Mouse (Mus musculus): Measurements from ENCODE around the gene Sypl. TPM values are rescaled to one million over a fixed set of nuclear protein-coding genes. Genes with fewer than 3 reads are reported as not detected.

Gene Sypl
- polyA plus RNA-seq, 1 experiment from 2014 or later, result 179 TPM

- DNase-seq (ENCODE audit: low spot score) (no peak), ATAC-seq (replicated peaks; ENCODE audit: low FRiP score, low read depth) (no peak)
- Histone ChIP-seq H3K9me3 (replicated peaks; ENCODE audit: low read length) (no peaks in the 10 kb centered on the region), H3K27ac (no peak overlapping the region), H3K4me3 (replicated peaks; ENCODE audit: low read depth, low read length) (no peak overlapping the region), H3K4me1 (replicated peaks; ENCODE audit: insufficient read depth, low read length) (no peaks in the 10 kb centered on the region), H3K9ac (ENCODE audit: low read depth, low read length) (no peak overlapping the region), H3K4me2 (ENCODE audit: low read length) (no peak overlapping the region), H3K27me3 (ENCODE audit: insufficient read depth, low read length) (no peaks in the 10 kb centered on the region), H3K36me3 (ENCODE audit: insufficient read depth, low read length) (no peaks in the 10 kb centered on the region)
- TF ChIP-seq CTCF (IDR thresholded peaks at IDR 0.05; ENCODE audit: low read depth), result no peak
- 69% methylated on average over 7 of the region's 7 CpGs for WGBS
Observed at GRCm38 (mm10) chr12:32918683-32919082, 35.0 kb upstream of the Sypl start.

GRCm38 (mm10) chr12:32919091-32919490, 34.6 kb upstream of the Sypl start:
- no peaks in the 10 kb centered on the region for H3K4me1 ChIP-seq (replicated peaks; ENCODE audit: insufficient read depth, low read length)
- no peak overlapping the region for H3K4me3 ChIP-seq (replicated peaks; ENCODE audit: low read depth, low read length)
- TF ChIP-seq CTCF (IDR thresholded peaks at IDR 0.05; ENCODE audit: low read depth), result no peak
- H3K36me3 ChIP-seq (ENCODE audit: insufficient read depth, low read length), result no peaks in the 10 kb centered on the region
- H3K9me3 ChIP-seq (replicated peaks; ENCODE audit: low read length), result no peaks in the 10 kb centered on the region
- ATAC-seq (replicated peaks; ENCODE audit: low FRiP score, low read depth), result no peak
- H3K4me2 ChIP-seq (ENCODE audit: low read length), result no peak overlapping the region
- no peak for DNase-seq (ENCODE audit: low spot score)
- WGBS, result 43% methylated on average over 3 of the region's 3 CpGs
- no peak overlapping the region for H3K9ac ChIP-seq (ENCODE audit: low read depth, low read length)
- no peaks in the 10 kb centered on the region for H3K27me3 ChIP-seq (ENCODE audit: insufficient read depth, low read length)
- no peak overlapping the region for H3K27ac ChIP-seq

DNA sequence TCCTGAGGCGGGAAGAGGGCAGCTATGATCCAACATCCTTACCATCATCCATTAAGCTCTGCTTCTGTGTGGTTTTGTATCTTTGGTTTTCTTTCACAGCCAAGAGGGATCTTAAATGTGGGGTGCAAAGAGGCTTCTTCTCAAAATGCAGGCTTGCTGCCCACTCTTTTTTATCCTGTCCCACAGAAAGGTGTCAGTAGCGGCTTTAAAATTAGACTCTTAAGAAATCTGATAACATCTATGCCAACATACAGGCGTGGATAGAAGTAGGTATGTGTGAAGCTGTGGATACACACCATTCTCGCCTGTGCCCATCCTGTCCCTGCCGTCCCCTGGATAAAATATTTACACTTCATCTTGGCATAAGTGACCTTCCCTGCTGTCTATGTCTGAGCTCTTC, 34.2 kb upstream of the Sypl start:
- no peaks in the 10 kb centered on the region for H3K4me1 ChIP-seq (replicated peaks; ENCODE audit: insufficient read depth, low read length)
- WGBS, result 75% methylated on average over 5 of the region's 5 CpGs
- no peaks in the 10 kb centered on the region for H3K36me3 ChIP-seq (ENCODE audit: insufficient read depth, low read length)
- H3K27ac ChIP-seq, result no peak overlapping the region
- no peaks in the 10 kb centered on the region for H3K9me3 ChIP-seq (replicated peaks; ENCODE audit: low read length)
- H3K4me3 ChIP-seq (replicated peaks; ENCODE audit: low read depth, low read length), result no peak overlapping the region
- no peak for TF ChIP-seq CTCF (IDR thresholded peaks at IDR 0.05; ENCODE audit: low read depth)
- no peak overlapping the region for H3K9ac ChIP-seq (ENCODE audit: low read depth, low read length)
- no peaks in the 10 kb centered on the region for H3K27me3 ChIP-seq (ENCODE audit: insufficient read depth, low read length)
- no peak overlapping the region for H3K4me2 ChIP-seq (ENCODE audit: low read length)
- ATAC-seq (replicated peaks; ENCODE audit: low FRiP score, low read depth) (no peak), DNase-seq (ENCODE audit: low spot score) (no peak)

DNA sequence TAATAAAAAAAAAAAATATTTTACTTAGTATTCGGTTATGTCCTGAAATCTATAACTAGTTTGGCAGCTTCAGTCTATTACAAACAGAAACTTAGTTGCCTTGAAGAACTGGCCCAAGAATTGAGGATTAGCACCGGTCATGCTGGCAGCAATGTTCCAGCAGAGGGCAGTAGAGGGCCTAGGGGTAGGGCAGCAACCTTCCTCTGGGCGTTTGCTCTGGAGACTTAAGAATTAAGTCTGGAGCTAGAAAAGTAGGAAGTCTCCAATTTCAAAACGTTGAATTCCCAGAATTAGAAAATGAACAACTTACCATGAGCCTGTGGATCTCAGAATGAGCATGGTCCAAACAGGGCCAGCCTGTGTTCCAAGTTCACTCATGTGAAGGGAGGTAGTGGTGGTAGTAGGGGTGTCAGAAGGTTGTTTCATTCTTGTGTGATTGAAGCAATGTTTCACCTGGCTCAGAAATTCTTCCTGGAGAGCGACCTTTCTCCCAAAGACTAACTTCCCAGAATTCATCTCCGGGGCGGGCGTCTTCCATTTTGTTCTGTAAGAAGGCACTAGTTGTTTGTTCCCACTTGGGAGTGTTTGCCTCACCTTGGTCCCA, 33.4 kb upstream of the Sypl start:
- no peak overlapping the region for H3K9ac ChIP-seq (ENCODE audit: low read depth, low read length)
- H3K27me3 ChIP-seq (ENCODE audit: insufficient read depth, low read length), result no peaks in the 10 kb centered on the region
- no peak overlapping the region for H3K4me3 ChIP-seq (replicated peaks; ENCODE audit: low read depth, low read length)
- WGBS, result 62% methylated on average over 8 of the region's 8 CpGs
- no peaks in the 10 kb centered on the region for H3K36me3 ChIP-seq (ENCODE audit: insufficient read depth, low read length)
- no peaks in the 10 kb centered on the region for H3K4me1 ChIP-seq (replicated peaks; ENCODE audit: insufficient read depth, low read length)
- ATAC-seq (replicated peaks; ENCODE audit: low FRiP score, low read depth) (peak; percentile 59; the same call in 1 of the 2 replicates), DNase-seq (ENCODE audit: low spot score) (peak; percentile 72)
- no peaks in the 10 kb centered on the region for H3K9me3 ChIP-seq (replicated peaks; ENCODE audit: low read length)
- H3K4me2 ChIP-seq (ENCODE audit: low read length), result no peak overlapping the region
- no peak overlapping the region for H3K27ac ChIP-seq
- peak; percentile 82 for TF ChIP-seq CTCF (IDR thresholded peaks at IDR 0.05; ENCODE audit: low read depth)

DNA sequence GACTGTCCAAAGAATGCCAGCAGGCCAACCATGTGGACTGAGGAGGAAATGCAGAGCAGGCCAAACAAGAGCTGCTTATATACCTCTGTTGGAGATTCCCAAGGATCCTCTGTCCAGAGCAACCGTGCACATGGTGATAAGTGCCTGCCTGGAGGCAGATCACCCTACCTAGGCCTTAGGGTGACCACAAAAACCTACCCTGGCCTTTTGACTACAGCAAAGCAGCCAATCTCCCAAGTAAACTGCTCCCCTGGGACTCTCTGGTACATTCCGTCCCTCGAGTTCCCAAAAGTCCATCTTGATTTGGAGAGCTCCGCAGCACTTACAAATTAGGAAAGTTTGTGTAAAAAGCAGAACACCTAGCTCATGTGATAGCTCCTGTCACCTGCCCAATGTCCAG, 32.6 kb upstream of the Sypl start:
- Histone ChIP-seq H3K27me3 (ENCODE audit: insufficient read depth, low read length) (no peaks in the 10 kb centered on the region), H3K36me3 (ENCODE audit: insufficient read depth, low read length) (no peaks in the 10 kb centered on the region), H3K27ac (no peak overlapping the region), H3K4me3 (replicated peaks; ENCODE audit: low read depth, low read length) (no peak overlapping the region), H3K9ac (ENCODE audit: low read depth, low read length) (no peak overlapping the region), H3K4me2 (ENCODE audit: low read length) (no peak overlapping the region), H3K4me1 (replicated peaks; ENCODE audit: insufficient read depth, low read length) (no peaks in the 10 kb centered on the region), H3K9me3 (replicated peaks; ENCODE audit: low read length) (no peaks in the 10 kb centered on the region)
- TF ChIP-seq CTCF (IDR thresholded peaks at IDR 0.05; ENCODE audit: low read depth), result no peak
- ATAC-seq (replicated peaks; ENCODE audit: low FRiP score, low read depth), result no peak
- WGBS, result 82% methylated on average over 4 of the region's 4 CpGs
- no peak for DNase-seq (ENCODE audit: low spot score)

DNA sequence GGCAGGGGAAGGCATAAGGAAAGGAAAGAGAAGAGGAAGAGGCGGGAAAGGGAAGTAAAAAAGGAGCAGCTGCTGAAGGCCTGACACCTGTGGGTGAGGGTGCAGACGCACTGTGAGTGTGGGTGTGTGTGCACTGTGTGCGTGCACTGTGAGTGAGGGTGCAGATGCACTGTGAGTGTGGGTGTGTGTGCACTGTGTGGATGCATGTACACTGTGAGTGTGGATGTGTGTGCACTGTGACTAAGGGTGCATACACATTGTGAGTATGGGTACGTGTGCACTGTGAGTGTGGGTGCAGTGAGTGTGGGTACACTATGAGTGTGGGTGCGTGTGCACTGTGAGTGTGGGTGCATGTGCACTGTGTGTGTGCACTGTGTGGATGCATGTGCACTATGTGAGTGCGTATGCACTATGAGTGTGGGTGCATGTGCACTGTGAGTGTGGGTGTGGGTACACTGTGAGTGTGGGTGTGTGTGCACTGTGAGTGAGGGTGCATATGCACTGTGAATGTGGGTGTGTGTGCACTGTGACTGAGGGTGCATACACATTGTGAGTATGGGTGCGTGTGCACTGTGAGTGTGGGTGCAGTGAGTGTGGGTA, 32.1 kb upstream of the Sypl start:
- no peaks in the 10 kb centered on the region for H3K4me1 ChIP-seq (replicated peaks; ENCODE audit: insufficient read depth, low read length)
- 92% methylated on average over 7 of the region's 7 CpGs for WGBS
- no peak overlapping the region for H3K4me3 ChIP-seq (replicated peaks; ENCODE audit: low read depth, low read length)
- H3K36me3 ChIP-seq (ENCODE audit: insufficient read depth, low read length), result no peaks in the 10 kb centered on the region
- H3K27me3 ChIP-seq (ENCODE audit: insufficient read depth, low read length), result no peaks in the 10 kb centered on the region
- no peaks in the 10 kb centered on the region for H3K9me3 ChIP-seq (replicated peaks; ENCODE audit: low read length)
- no peak overlapping the region for H3K27ac ChIP-seq
- ATAC-seq (replicated peaks; ENCODE audit: low FRiP score, low read depth) (0 out of 2 replicates have a peak, but pooled peaks have one; percentile 14), DNase-seq (ENCODE audit: low spot score) (no peak)
- no peak overlapping the region for H3K4me2 ChIP-seq (ENCODE audit: low read length)
- no peak for TF ChIP-seq CTCF (IDR thresholded peaks at IDR 0.05; ENCODE audit: low read depth)
- H3K9ac ChIP-seq (ENCODE audit: low read depth, low read length), result no peak overlapping the region

Data from kidney, postnatal 0 days (tissue).